Mouse (Mus musculus): ENCODE data around the gene Uggt2. TPM values are rescaled to one million over a fixed set of nuclear protein-coding genes. Genes with fewer than 3 reads are reported as not detected.

Uggt2 gene
- polyA plus RNA-seq, 1 experiment, result 2.6 TPM

GRCm38 (mm10) chr14:119127330-119127729 lies 28.1 kb upstream of the Uggt2 start:
- no peak overlapping the region for H3K4me3 ChIP-seq (ENCODE audit: insufficient read depth, poor library complexity, severe bottlenecking)
- no peaks in the 10 kb centered on the region for H3K79me2 ChIP-seq (ENCODE audit: control insufficient read depth, insufficient read depth)
- H3K27me3 ChIP-seq (ENCODE audit: control insufficient read depth, insufficient read depth, insufficient read length), result no peaks in the 10 kb centered on the region
- TF ChIP-seq FOSL1 (IDR thresholded peaks at IDR 0.05; ENCODE audit: insufficient read depth, low read length, poor library complexity, severe bottlenecking) (no peak), CTCF (IDR thresholded peaks at IDR 0.05; ENCODE audit: control insufficient read depth, insufficient read depth, insufficient read length) (no peak), USF1 (IDR thresholded peaks at IDR 0.05; ENCODE audit: low read depth) (no peak), MAX (IDR thresholded peaks at IDR 0.05) (no peak), CEBPB (IDR thresholded peaks at IDR 0.05; ENCODE audit: low read depth) (no peak), MYOG (IDR thresholded peaks at IDR 0.05; ENCODE audit: control insufficient read depth, extremely low read depth, insufficient read length) (no peak), MYOD1 (IDR thresholded peaks at IDR 0.05; ENCODE audit: control insufficient read depth, insufficient read length, low read depth) (no peak)
- H3ac ChIP-seq (ENCODE audit: control insufficient read depth, insufficient read length, low read depth), result no peak overlapping the region
- H3K36me3 ChIP-seq (ENCODE audit: control insufficient read depth, insufficient read depth), result no peaks in the 10 kb centered on the region
- no peaks in the 10 kb centered on the region for H3K79me3 ChIP-seq (ENCODE audit: low read depth)

GRCm38 (mm10) chr14:119125840-119126239 lies 26.6 kb upstream of the Uggt2 start:
- TF ChIP-seq MYOD1 (IDR thresholded peaks at IDR 0.05; ENCODE audit: control insufficient read depth, insufficient read length, low read depth) (no peak), MYOG (IDR thresholded peaks at IDR 0.05; ENCODE audit: control insufficient read depth, extremely low read depth, insufficient read length) (no peak), CTCF (IDR thresholded peaks at IDR 0.05; ENCODE audit: control insufficient read depth, insufficient read depth, insufficient read length) (no peak), MAX (IDR thresholded peaks at IDR 0.05) (no peak), FOSL1 (IDR thresholded peaks at IDR 0.05; ENCODE audit: insufficient read depth, low read length, poor library complexity, severe bottlenecking) (no peak), USF1 (IDR thresholded peaks at IDR 0.05; ENCODE audit: low read depth) (no peak), CEBPB (IDR thresholded peaks at IDR 0.05; ENCODE audit: low read depth) (no peak)
- no peaks in the 10 kb centered on the region for H3K79me2 ChIP-seq (ENCODE audit: control insufficient read depth, insufficient read depth)
- no peaks in the 10 kb centered on the region for H3K79me3 ChIP-seq (ENCODE audit: low read depth)
- no peaks in the 10 kb centered on the region for H3K36me3 ChIP-seq (ENCODE audit: control insufficient read depth, insufficient read depth)
- no peaks in the 10 kb centered on the region for H3K27me3 ChIP-seq (ENCODE audit: control insufficient read depth, insufficient read depth, insufficient read length)
- H3ac ChIP-seq (ENCODE audit: control insufficient read depth, insufficient read length, low read depth), result no peak overlapping the region
- no peak overlapping the region for H3K4me3 ChIP-seq (ENCODE audit: insufficient read depth, poor library complexity, severe bottlenecking)

GRCm38 (mm10) chr14:119124061-119124460 lies 24.8 kb upstream of the Uggt2 start:
- Histone ChIP-seq H3K79me2 (ENCODE audit: control insufficient read depth, insufficient read depth) (no peaks in the 10 kb centered on the region), H3K36me3 (ENCODE audit: control insufficient read depth, insufficient read depth) (no peaks in the 10 kb centered on the region), H3K27me3 (ENCODE audit: control insufficient read depth, insufficient read depth, insufficient read length) (no peaks in the 10 kb centered on the region), H3K79me3 (ENCODE audit: low read depth) (no peaks in the 10 kb centered on the region), H3ac (ENCODE audit: control insufficient read depth, insufficient read length, low read depth) (no peak overlapping the region), H3K4me3 (ENCODE audit: insufficient read depth, poor library complexity, severe bottlenecking) (no peak overlapping the region)
- TF ChIP-seq FOSL1 (IDR thresholded peaks at IDR 0.05; ENCODE audit: insufficient read depth, low read length, poor library complexity, severe bottlenecking) (no peak), MYOD1 (IDR thresholded peaks at IDR 0.05; ENCODE audit: control insufficient read depth, insufficient read length, low read depth) (no peak), MYOG (IDR thresholded peaks at IDR 0.05; ENCODE audit: control insufficient read depth, extremely low read depth, insufficient read length) (no peak), CTCF (IDR thresholded peaks at IDR 0.05; ENCODE audit: control insufficient read depth, insufficient read depth, insufficient read length) (no peak), MAX (IDR thresholded peaks at IDR 0.05) (no peak), USF1 (IDR thresholded peaks at IDR 0.05; ENCODE audit: low read depth) (no peak), CEBPB (IDR thresholded peaks at IDR 0.05; ENCODE audit: low read depth) (no peak)

- no peaks in the 10 kb centered on the region for H3K27me3 ChIP-seq (ENCODE audit: control insufficient read depth, insufficient read depth, insufficient read length)
- H3K79me3 ChIP-seq (ENCODE audit: low read depth), result no peaks in the 10 kb centered on the region
- no peaks in the 10 kb centered on the region for H3K36me3 ChIP-seq (ENCODE audit: control insufficient read depth, insufficient read depth)
- no peaks in the 10 kb centered on the region for H3K79me2 ChIP-seq (ENCODE audit: control insufficient read depth, insufficient read depth)
- H3ac ChIP-seq (ENCODE audit: control insufficient read depth, insufficient read length, low read depth), result no peak overlapping the region
- TF ChIP-seq MYOD1 (IDR thresholded peaks at IDR 0.05; ENCODE audit: control insufficient read depth, insufficient read length, low read depth), result no peak
- no peak for TF ChIP-seq MYOG (IDR thresholded peaks at IDR 0.05; ENCODE audit: control insufficient read depth, extremely low read depth, insufficient read length)
- no peak for TF ChIP-seq USF1 (IDR thresholded peaks at IDR 0.05; ENCODE audit: low read depth)
- TF ChIP-seq CEBPB (IDR thresholded peaks at IDR 0.05; ENCODE audit: low read depth), result no peak
- no peak for TF ChIP-seq FOSL1 (IDR thresholded peaks at IDR 0.05; ENCODE audit: insufficient read depth, low read length, poor library complexity, severe bottlenecking)
- no peak for TF ChIP-seq CTCF (IDR thresholded peaks at IDR 0.05; ENCODE audit: control insufficient read depth, insufficient read depth, insufficient read length)
- TF ChIP-seq MAX (IDR thresholded peaks at IDR 0.05), result no peak
- H3K4me3 ChIP-seq (ENCODE audit: insufficient read depth, poor library complexity, severe bottlenecking), result no peak overlapping the region
Measured at GRCm38 (mm10) chr14:119123582-119123981, 24.4 kb upstream of the Uggt2 start.

GRCm38 (mm10) chr14:119112558-119112957 lies 13.3 kb upstream of the Uggt2 start:
- Histone ChIP-seq H3K79me3 (ENCODE audit: low read depth) (no peaks in the 10 kb centered on the region), H3ac (ENCODE audit: control insufficient read depth, insufficient read length, low read depth) (no peak overlapping the region), H3K79me2 (ENCODE audit: control insufficient read depth, insufficient read depth) (no peaks in the 10 kb centered on the region), H3K27me3 (ENCODE audit: control insufficient read depth, insufficient read depth, insufficient read length) (peaks cover 13% of the 10 kb centered on the region), H3K36me3 (ENCODE audit: control insufficient read depth, insufficient read depth) (no peaks in the 10 kb centered on the region), H3K4me3 (ENCODE audit: insufficient read depth, poor library complexity, severe bottlenecking) (no peak overlapping the region)
- TF ChIP-seq CTCF (IDR thresholded peaks at IDR 0.05; ENCODE audit: control insufficient read depth, insufficient read depth, insufficient read length), result no peak

- Histone ChIP-seq H3K4me3 (ENCODE audit: insufficient read depth, poor library complexity, severe bottlenecking) (no peak overlapping the region), H3ac (ENCODE audit: control insufficient read depth, insufficient read length, low read depth) (no peak overlapping the region), H3K36me3 (ENCODE audit: control insufficient read depth, insufficient read depth) (no peaks in the 10 kb centered on the region)
Measured at GRCm38 (mm10) chr14:119109776-119110218, 10.6 kb upstream of the Uggt2 start.

More at GRCm38 (mm10) chr14:119109776-119110218, 10.6 kb upstream of the Uggt2 start:
- Histone ChIP-seq H3K79me2 (ENCODE audit: control insufficient read depth, insufficient read depth) (no peaks in the 10 kb centered on the region), H3K27me3 (ENCODE audit: control insufficient read depth, insufficient read depth, insufficient read length) (peaks cover 14% of the 10 kb centered on the region), H3K79me3 (ENCODE audit: low read depth) (no peaks in the 10 kb centered on the region)
- TF ChIP-seq MAX (IDR thresholded peaks at IDR 0.05) (no peak), USF1 (IDR thresholded peaks at IDR 0.05; ENCODE audit: low read depth) (no peak), MYOG (IDR thresholded peaks at IDR 0.05; ENCODE audit: control insufficient read depth, extremely low read depth, insufficient read length) (no peak), MYOD1 (IDR thresholded peaks at IDR 0.05; ENCODE audit: control insufficient read depth, insufficient read length, low read depth) (no peak), CTCF (IDR thresholded peaks at IDR 0.05; ENCODE audit: control insufficient read depth, insufficient read depth, insufficient read length) (no peak), CEBPB (IDR thresholded peaks at IDR 0.05; ENCODE audit: low read depth) (no peak), FOSL1 (IDR thresholded peaks at IDR 0.05; ENCODE audit: insufficient read depth, low read length, poor library complexity, severe bottlenecking) (no peak)
